Mouse (Mus musculus): ENCODE measurements around the gene Tbc1d10a. TPM values are rescaled to one million over a fixed set of nuclear protein-coding genes. Genes with fewer than 3 reads are reported as not detected.

Tbc1d10a gene
- polyA plus RNA-seq, 1 experiment from 2014 or later: 20.5 TPM

DNA sequence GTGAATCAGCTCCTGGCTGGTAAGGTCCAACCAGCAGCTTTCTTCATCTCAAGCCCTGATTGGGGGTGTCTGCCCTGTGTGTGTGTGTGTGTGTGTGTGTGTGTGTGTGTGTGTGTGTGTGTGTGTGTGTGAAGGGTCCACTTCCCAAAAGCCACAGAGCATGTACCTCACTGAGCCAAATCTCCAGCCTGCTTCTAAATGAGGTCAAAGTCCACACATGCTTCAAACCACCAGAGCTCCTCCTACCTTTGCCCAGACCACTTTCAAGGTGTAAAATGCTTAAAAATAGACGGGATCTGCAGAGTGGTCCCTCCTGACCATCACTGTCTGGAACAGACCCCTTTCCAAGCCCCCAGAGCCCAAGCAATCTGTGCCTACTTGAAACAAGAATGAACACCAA is 76.7 kb downstream of the Tbc1d10a start:
- Histone ChIP-seq H3K4me3 (ENCODE audit: low read depth, low read length) (no peak overlapping the region), H3K27ac (replicated peaks; ENCODE audit: low read depth, low read length) (no peak overlapping the region), H3K9me3 (ENCODE audit: control insufficient read depth, low read length) (no peaks in the 10 kb centered on the region), H3K36me3 (ENCODE audit: control insufficient read depth, insufficient read depth, low read length) (no peaks in the 10 kb centered on the region), H3K4me2 (ENCODE audit: low read depth, severe bottlenecking) (no peak overlapping the region), H3K4me1 (ENCODE audit: control insufficient read depth, insufficient read depth, low read length) (peaks cover 11% of the 10 kb centered on the region), H3K27me3 (ENCODE audit: control insufficient read depth, insufficient read depth, low read length) (peaks cover 35% of the 10 kb centered on the region), H3K9ac (ENCODE audit: low read length) (no peak overlapping the region)
- ATAC-seq (ENCODE audit: insufficient number of reproducible peaks, low FRiP score, low TSS enrichment, low read depth) (no peak), DNase-seq (ENCODE audit: low spot score) (no peak)
- WGBS: 20% methylated on average over 1 of the region's 1 CpGs

GRCm38 (mm10) chr11:4264066-4264465 is 77.5 kb downstream of the Tbc1d10a start:
- H3K9ac ChIP-seq (ENCODE audit: low read length): no peak overlapping the region
- 76% methylated on average over 7 of the region's 7 CpGs for WGBS
- no peaks in the 10 kb centered on the region for H3K9me3 ChIP-seq (ENCODE audit: control insufficient read depth, low read length)
- DNase-seq (ENCODE audit: low spot score): no peak
- H3K27me3 ChIP-seq (ENCODE audit: control insufficient read depth, insufficient read depth, low read length): peaks cover 42% of the 10 kb centered on the region
- no peak overlapping the region for H3K4me2 ChIP-seq (ENCODE audit: low read depth, severe bottlenecking)
- H3K36me3 ChIP-seq (ENCODE audit: control insufficient read depth, insufficient read depth, low read length): no peaks in the 10 kb centered on the region
- H3K27ac ChIP-seq (replicated peaks; ENCODE audit: low read depth, low read length): no peak overlapping the region
- ATAC-seq (ENCODE audit: insufficient number of reproducible peaks, low FRiP score, low TSS enrichment, low read depth): no peak
- peaks cover 11% of the 10 kb centered on the region for H3K4me1 ChIP-seq (ENCODE audit: control insufficient read depth, insufficient read depth, low read length)
- no peak overlapping the region for H3K4me3 ChIP-seq (ENCODE audit: low read depth, low read length)

Small RNA genes within 50 kb of the gene (microRNA-seq; reads per million reads assigned to microRNA genes)
- 7.3 reads per million, percentile 17 among the genes with 10 or more reads in this experiment for gene Mir3060

Other genes starting within 250 kb of the Tbc1d10a start
- gene Pes1, start 222.8 kb upstream of the Tbc1d10a start, polyA plus RNA-seq (2014; fragmentation: Nextera tagmentation; extraction: Ambion mirVana): 81.9 and 87.4 TPM in 2 replicates
- gene 4930556J24Rik, start 210.0 kb upstream of the Tbc1d10a start, polyA plus RNA-seq (2014; fragmentation: Nextera tagmentation; extraction: Ambion mirVana): not detected in 2 replicates
- 2.6 and 3.2 TPM in 2 replicates for gene Gal3st1, start 203.2 kb upstream of the Tbc1d10a start, polyA plus RNA-seq (2014; fragmentation: Nextera tagmentation; extraction: Ambion mirVana)
- gene Sec14l4, start 155.3 kb upstream of the Tbc1d10a start, polyA plus RNA-seq (2014; fragmentation: Nextera tagmentation; extraction: Ambion mirVana): not detected in 2 replicates
- not detected in 2 replicates for gene Sec14l3, start 121.9 kb upstream of the Tbc1d10a start, polyA plus RNA-seq (2014; fragmentation: Nextera tagmentation; extraction: Ambion mirVana)
- 8.5 and 10.9 TPM in 2 replicates for gene Mtfp1, start 91.3 kb upstream of the Tbc1d10a start, polyA plus RNA-seq (2014; fragmentation: Nextera tagmentation; extraction: Ambion mirVana)
- 1.9 and 2.2 TPM in 2 replicates for gene Sec14l2, start 63.4 kb upstream of the Tbc1d10a start, polyA plus RNA-seq (2014; fragmentation: Nextera tagmentation; extraction: Ambion mirVana)
- 24.3 and 28.9 TPM in 2 replicates for gene Rnf215, start 51.6 kb upstream of the Tbc1d10a start, polyA plus RNA-seq (2014; fragmentation: Nextera tagmentation; extraction: Ambion mirVana)
- gene Ccdc157, start 26.5 kb upstream of the Tbc1d10a start, polyA plus RNA-seq (2014; fragmentation: Nextera tagmentation; extraction: Ambion mirVana): 4.3 and 4.7 TPM in 2 replicates
- 98.3 and 112 TPM in 2 replicates for gene Sf3a1, start 26.4 kb upstream of the Tbc1d10a start, polyA plus RNA-seq (2014; fragmentation: Nextera tagmentation; extraction: Ambion mirVana)
- 1.1 and 1.5 TPM in 2 replicates for gene Castor1, start 31.4 kb downstream of the Tbc1d10a start, polyA plus RNA-seq (2014; fragmentation: Nextera tagmentation; extraction: Ambion mirVana)
- not detected in 2 replicates for gene Osm, start 49.6 kb downstream of the Tbc1d10a start, polyA plus RNA-seq (2014; fragmentation: Nextera tagmentation; extraction: Ambion mirVana)
- gene Lif, start 70.8 kb downstream of the Tbc1d10a start, polyA plus RNA-seq (2014; fragmentation: Nextera tagmentation; extraction: Ambion mirVana): 0.04 and 0.05 TPM in 2 replicates